Comparison of ENCODE assay signal across 9 mouse cellular contexts in the genomic region with DNA sequence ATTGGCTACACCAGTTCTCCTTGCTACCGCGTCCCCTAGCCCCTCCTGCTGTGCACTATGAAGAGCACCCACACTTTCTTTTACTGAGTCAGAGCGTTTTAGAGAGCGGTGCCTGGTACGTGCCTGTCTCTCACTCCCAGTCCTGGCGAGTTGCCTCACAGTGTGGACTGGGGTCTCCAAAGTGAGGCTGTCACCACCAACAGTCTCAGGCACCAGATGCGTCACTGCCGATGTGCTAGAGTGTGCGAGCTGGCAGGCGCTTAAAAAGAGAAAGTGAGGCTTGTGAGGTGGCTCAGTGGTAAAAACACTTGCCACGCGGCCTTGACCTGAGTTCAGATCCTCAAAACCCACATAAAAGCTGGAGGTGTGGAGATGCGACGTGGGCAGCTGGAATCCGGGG. TPM values are rescaled to one million over a fixed set of nuclear protein-coding genes. Genes with fewer than 3 reads are reported as not detected.
DNase-seq lines count a peak whose midpoint lies in the region; ATAC-seq and TF ChIP-seq lines count a peak whose summit lies in the region.
"Had no signal": no experiment of that assay in that cellular context is flagged by ENCODE, and none has a peak within 500 bp of the region (broad histone marks: within the 10 kb centered on the region; RNA-seq: fewer than 3 reads in every experiment).

No protein-coding gene starts in this region.

- H3K4me2 ChIP-seq in kidney, embryonic 15.5 days, result no peak overlapping the region
- H3K4me2 ChIP-seq: limb, embryonic 15.5 days had no signal

- H3K4me1 ChIP-seq in liver, adult 2 months (ENCODE audit: control insufficient read depth, insufficient read depth, low read length), result peaks cover 39% of the 10 kb centered on the region
- H3K4me1 ChIP-seq in kidney, embryonic 15.5 days, result peaks cover 84% of the 10 kb centered on the region

- peak overlapping the region; percentile 74 for H3K27ac ChIP-seq in liver, adult 2 months (replicated peaks; ENCODE audit: insufficient read depth, low read depth, low read length)
- 0 out of 2 replicates have a peak overlapping the region, but pooled peaks have one; percentile 15 for H3K27ac ChIP-seq in kidney, embryonic 15.5 days

- peaks cover 47% of the 10 kb centered on the region for H3K79me2 ChIP-seq in liver, adult 2 months (ENCODE audit: control insufficient read depth, insufficient read depth, low read length)

- ATAC-seq in kidney, embryonic 15.5 days (replicated peaks; ENCODE audit: low FRiP score), result no peak

- H3K9me3 ChIP-seq in kidney, embryonic 15.5 days (replicated peaks), result no peaks in the 10 kb centered on the region
- H3K9me3 ChIP-seq: limb, embryonic 15.5 days had no signal

- no peak for TF ChIP-seq POLR2A in liver, adult 2 months (IDR thresholded peaks at IDR 0.05; ENCODE audit: extremely low read depth, insufficient read depth, low read length)

- TF ChIP-seq CTCF in liver, adult 2 months (IDR thresholded peaks at IDR 0.05; ENCODE audit: low read depth, low read length), result no peak

- peak; percentile 10 to 26 for DNase-seq in adrenal gland, adult 18-20 months (ENCODE audit: low spot score in 2 of 2)
- no peak for DNase-seq in adrenal gland, postnatal 25 days
- DNase-seq in liver, adult 2 months (ENCODE audit: extremely low read depth, low read depth, low spot score), result no peak
- no peak for DNase-seq in liver
- peak; percentile 55 for DNase-seq in cerebellum, adult 9-11 months
- DNase-seq in yolk sac, embryonic 10.5 days (ENCODE audit: low spot score), result no peak
- DNase-seq in gastrocnemius, adult 18-20 months (ENCODE audit: low spot score), result no peak

- no peaks in the 10 kb centered on the region for H3K36me3 ChIP-seq in liver, adult 2 months (ENCODE audit: control insufficient read depth, insufficient read depth, low read length)
- no peaks in the 10 kb centered on the region; the same call in 1 of the 2 replicates for H3K36me3 ChIP-seq in kidney, embryonic 15.5 days
- H3K36me3 ChIP-seq: limb, embryonic 15.5 days had no signal

- H3K27me3 ChIP-seq in liver, adult 2 months (ENCODE audit: control insufficient read depth, insufficient read depth, low read length), result no peaks in the 10 kb centered on the region
- H3K27me3 ChIP-seq in kidney, embryonic 15.5 days, result no peaks in the 10 kb centered on the region
- H3K27me3 ChIP-seq: limb, embryonic 15.5 days had no signal

- WGBS in liver, adult 2 months, result 53% methylated on average over 15 of the region's 15 CpGs
- 76% methylated on average over 15 of the region's 15 CpGs for WGBS in kidney, embryonic 15.5 days

- H3K4me3 ChIP-seq in liver, adult 2 months (ENCODE audit: insufficient read depth, low read depth, low read length), result no peak overlapping the region
- H3K4me3 ChIP-seq in kidney, embryonic 15.5 days (replicated peaks), result no peak overlapping the region
- H3K4me3 ChIP-seq: limb, embryonic 15.5 days had no signal

- peak overlapping the region; percentile 0; the same call in 1 of the 2 replicates for H3K9ac ChIP-seq in liver, adult 2 months (ENCODE audit: low read depth, low read length)
- H3K9ac ChIP-seq in kidney, embryonic 15.5 days, result no peak overlapping the region
- H3K9ac ChIP-seq: limb, embryonic 15.5 days had no signal

RNA-seq across cellular contexts. Expression of gene Anp32a, which starts 8.2 kb away (rescaled TPM):
- 100 to 1,000 TPM; 275 to 337 TPM for total RNA-seq in adrenal gland, adult 18-20 months (2021)
- 271 and 320 TPM in 2 replicates for total RNA-seq in adrenal gland, postnatal 25 days (2021)
- total RNA-seq in liver, adult 2 months (2014; rRNA removed), result 78.8 and 96.2 TPM in 2 replicates
- polyA plus RNA-seq in liver, adult 2 months (2012; rRNA removed), result 27.3 and 32.2 TPM in 2 replicates
- 217 and 225 TPM in 2 replicates for polyA plus RNA-seq in kidney, embryonic 15.5 days (2015; fragmentation: Nextera tagmentation; extraction: Ambion mirVana)
- 10 to 100 TPM; 66.9 to 86.5 TPM for total RNA-seq in gastrocnemius, adult 18-20 months (2021)

Comparison
In these comparisons a context has a peak if more than half of its experiments do, and no peak if none do; other contexts are left out.
1. DNase-seq: peak in adrenal gland, adult 18-20 months (2 of 2) and cerebellum, adult 9-11 months (single experiment); none in adrenal gland, postnatal 25 days (single experiment), liver, adult 2 months (single experiment), liver (single experiment), yolk sac, embryonic 10.5 days (single experiment) and gastrocnemius, adult 18-20 months (single experiment).